Mouse (Mus musculus): ENCODE data around the gene Gjb6.

The Gjb6 gene

GRCm38 (mm10) chr14:57133161-57133661 lies at the start of gene Gjb6:
TSS of gene Gjb6 (minus strand) at chr14:57133611.
- peak; percentile 25 for DNase-seq

GRCm38 (mm10) chr14:57165493-57165892 lies 32.1 kb upstream of the Gjb6 start:
- DNase-seq, result no peak

- DNase-seq, result no peak
Observed at GRCm38 (mm10) chr14:57161833-57162232, 28.4 kb upstream of the Gjb6 start.

- DNase-seq, result peak; percentile 48
Observed at GRCm38 (mm10) chr14:57161201-57161600, 27.8 kb upstream of the Gjb6 start.

GRCm38 (mm10) chr14:57154916-57155315 lies 21.5 kb upstream of the Gjb6 start:
- DNase-seq, result no peak

GRCm38 (mm10) chr14:57145741-57146140 lies 12.3 kb upstream of the Gjb6 start:
- no peak for DNase-seq

GRCm38 (mm10) chr14:57135265-57135664 lies 1.9 kb upstream of the Gjb6 start:
- DNase-seq, result no peak

GRCm38 (mm10) chr14:57127383-57127782 lies 6.0 kb downstream of the Gjb6 start:
- no peak for DNase-seq

- DNase-seq, result no peak
Observed at GRCm38 (mm10) chr14:57122295-57122694, 11.1 kb downstream of the Gjb6 start.

- DNase-seq, result peak; percentile 34
Observed at GRCm38 (mm10) chr14:57115823-57116544, 17.4 kb downstream of the Gjb6 start, which contains the start of gene Gm4491. TSS of gene Gm4491 (minus strand) at chr14:57115883.

GRCm38 (mm10) chr14:57109194-57109593 lies 24.2 kb downstream of the Gjb6 start:
- peak; percentile 55 for DNase-seq

GRCm38 (mm10) chr14:57107916-57108315 lies 25.5 kb downstream of the Gjb6 start:
- no peak for DNase-seq

- DNase-seq, result no peak
Observed at GRCm38 (mm10) chr14:57107091-57107490, 26.3 kb downstream of the Gjb6 start.

GRCm38 (mm10) chr14:57105721-57106120 lies 27.7 kb downstream of the Gjb6 start:
- no peak for DNase-seq

- DNase-seq, result no peak
Observed at GRCm38 (mm10) chr14:57105111-57105510, 28.3 kb downstream of the Gjb6 start.

- DNase-seq, result peak; percentile 29
Observed at GRCm38 (mm10) chr14:57104106-57105023, 29.0 kb downstream of the Gjb6 start, which contains the start of gene Gjb2. TSS of gene Gjb2 (minus strand) at chr14:57104702.

- no peak for DNase-seq
Observed at GRCm38 (mm10) chr14:57103711-57104105, 29.7 kb downstream of the Gjb6 start.

GRCm38 (mm10) chr14:57103121-57103520 lies 30.3 kb downstream of the Gjb6 start:
- DNase-seq, result no peak

GRCm38 (mm10) chr14:57101623-57102022 lies 31.8 kb downstream of the Gjb6 start:
- DNase-seq, result no peak

- no peak for DNase-seq
Observed at GRCm38 (mm10) chr14:57095855-57096254, 37.6 kb downstream of the Gjb6 start.

GRCm38 (mm10) chr14:57093029-57093428 lies 40.4 kb downstream of the Gjb6 start:
- no peak for DNase-seq

- no peak for DNase-seq
Observed at GRCm38 (mm10) chr14:57090001-57090400, 43.4 kb downstream of the Gjb6 start.

- no peak for DNase-seq
Observed at GRCm38 (mm10) chr14:57089107-57089506, 44.3 kb downstream of the Gjb6 start.
